25 mouse cellular contexts compared by ENCODE assay signal in the genomic region with DNA sequence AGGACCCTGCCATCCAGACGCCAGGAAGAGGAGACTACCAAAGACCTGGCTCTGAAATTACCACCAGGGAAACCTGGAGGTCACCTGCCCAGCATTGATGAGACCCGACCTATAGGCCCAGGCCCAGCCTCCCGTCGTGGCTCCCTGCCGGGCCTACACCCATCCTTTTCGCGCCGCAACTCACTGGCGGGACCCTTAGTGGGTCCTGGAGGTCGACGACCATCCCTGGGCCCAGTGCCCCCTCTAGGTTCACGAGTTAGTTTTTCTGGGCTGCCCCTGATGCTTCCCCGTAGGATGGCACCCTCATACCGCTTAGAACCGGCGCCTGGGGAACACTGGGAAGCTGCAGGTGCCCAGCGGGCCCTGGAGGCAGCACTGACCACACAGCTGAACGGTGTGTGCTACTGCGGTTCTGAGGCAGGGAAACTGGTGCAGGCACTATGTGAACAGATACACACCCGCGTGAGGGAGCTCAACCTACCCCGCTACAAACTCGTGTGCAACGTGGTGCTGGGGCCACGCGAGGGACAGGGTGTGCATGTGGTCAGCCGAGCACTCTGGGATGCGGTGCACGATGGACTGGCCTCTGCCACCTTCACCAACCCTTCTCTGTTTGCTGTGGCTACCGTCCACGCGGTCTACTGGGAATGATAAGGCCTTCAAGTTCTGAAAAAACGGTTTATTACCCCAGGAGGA. TPM values are rescaled to one million over a fixed set of nuclear protein-coding genes. Genes with fewer than 3 reads are reported as not detected.
DNase-seq lines count a peak whose midpoint lies in the region; ATAC-seq and TF ChIP-seq lines count a peak whose summit lies in the region.
"Had no signal": no experiment of that assay in that cellular context is flagged by ENCODE, and none has a peak within 500 bp of the region (broad histone marks: within the 10 kb centered on the region; RNA-seq: fewer than 3 reads in every experiment).

No protein-coding gene starts in this region.

- no peak overlapping the region for H3K4me2 ChIP-seq in forebrain, embryonic 12.5 days
- H3K4me2 ChIP-seq: embryonic facial prominence, embryonic 12.5 days; forebrain, embryonic 13.5 days; heart, embryonic 12.5 days had no signal

- in situ Hi-C loops in ES-E14 (cut with MboI; ENCODE audit: low sequenced_read_pairs in 2 of 2, unreplicated experiment in 2 of 2) = loop anchor here in 1 of 2 experiments (25.0 kb wide), 1 partner anchor 316 kb away; a partner anchor contains a TSS

- H3K4me1 ChIP-seq in megakaryocyte, embryonic 14.5 days = peaks cover 96% of the 10 kb centered on the region
- H3K4me1 ChIP-seq in ES-E14 (ENCODE audit: control insufficient read depth in 2 of 2, insufficient read depth in 2 of 2, low read length in 2 of 2, poor library complexity in 1 of 2) = peaks cover 9 to 58% of the 10 kb centered on the region in 2 experiments; a peak in 3 of 4 replicates
- peaks cover 54% of the 10 kb centered on the region for H3K4me1 ChIP-seq in forebrain, embryonic 12.5 days

- DNase-seq in heart, adult 11 months = peak; percentile 94
- DNase-seq in heart, adult 8-10 months (ENCODE audit: low spot score) = no peak
- DNase-seq in ES-E14 (ENCODE audit: low read depth, low spot score) (no peak), MN1 (ENCODE audit: low spot score) (no peak)
- DNase-seq: adrenal gland, postnatal 14 days; cerebellum, adult 11-12 months; cerebellum, adult 9-10 months; cerebellum, postnatal 25 days; forebrain, postnatal 0 days; gastrocnemius, postnatal 36 days; heart, adult 2 months had no signal

- ATAC-seq in megakaryocyte, adult 5-6 weeks (ENCODE audit: poor library complexity, severe bottlenecking) = no peak
- ATAC-seq in forebrain, embryonic 12.5 days (ENCODE audit: low FRiP score) = no peak
- ATAC-seq: activated CD4-positive, CD25-positive, alpha-beta regulatory T cell, adult 4 months; forebrain, embryonic 13.5 days; forebrain, postnatal 0 days; intestine, embryonic 16.5 days; Patski had no signal

- H3K36me3 ChIP-seq in megakaryocyte, embryonic 14.5 days (replicated peaks; ENCODE audit: low read length) = peaks cover 63% of the 10 kb centered on the region
- H3K36me3 ChIP-seq in ES-E14 (ENCODE audit: control insufficient read depth, insufficient read depth, low read length, poor library complexity, severe bottlenecking) = peaks cover 38% of the 10 kb centered on the region
- H3K36me3 ChIP-seq in forebrain, embryonic 12.5 days (replicated peaks) = peaks cover 22% of the 10 kb centered on the region

- H3K27ac ChIP-seq in ES-E14 (ENCODE audit: insufficient read depth, low read depth, low read length, poor library complexity, severe bottlenecking) = no peak overlapping the region
- no peak overlapping the region for H3K27ac ChIP-seq in forebrain, embryonic 12.5 days
- H3K27ac ChIP-seq: embryonic facial prominence, embryonic 12.5 days; forebrain, embryonic 13.5 days had no signal

- WGBS in forebrain, embryonic 12.5 days = 92% methylated on average over 33 of the region's 33 CpGs

- H3K9me3 ChIP-seq in megakaryocyte, embryonic 14.5 days = no peaks in the 10 kb centered on the region
- H3K9me3 ChIP-seq in ES-E14 (ENCODE audit: control insufficient read depth, insufficient read depth, low read depth, low read length) = no peaks in the 10 kb centered on the region
- no peaks in the 10 kb centered on the region for H3K9me3 ChIP-seq in forebrain, embryonic 12.5 days
- H3K9me3 ChIP-seq: embryonic facial prominence, embryonic 12.5 days; forebrain, embryonic 13.5 days; heart, embryonic 12.5 days had no signal

- no peaks in the 10 kb centered on the region for H3K27me3 ChIP-seq in megakaryocyte, embryonic 14.5 days (replicated peaks)
- H3K27me3 ChIP-seq in forebrain, embryonic 12.5 days = peaks cover 22% of the 10 kb centered on the region
- H3K27me3 ChIP-seq: CH12.LX, Patski had no signal

- peak overlapping the region; percentile 31 for H3K4me3 ChIP-seq in megakaryocyte, embryonic 14.5 days (replicated peaks)
- H3K4me3 ChIP-seq in ES-E14 (ENCODE audit: insufficient read depth in 1 of 2, low read depth in 1 of 2, low read length in 2 of 2, poor library complexity in 1 of 2, severe bottlenecking in 1 of 2) = peak overlapping the region; percentile 18 to 21; a peak in 2 of 4 replicates
- H3K4me3 ChIP-seq in forebrain, embryonic 12.5 days (replicated peaks) = no peak overlapping the region
- H3K4me3 ChIP-seq: embryonic facial prominence, embryonic 12.5 days; forebrain, embryonic 13.5 days; heart, adult 2 months; heart, embryonic 12.5 days had no signal

- H3K9ac ChIP-seq in ES-E14 (ENCODE audit: insufficient read depth, low read depth, low read length, poor library complexity, severe bottlenecking) = peak overlapping the region; percentile 2
- no peak overlapping the region for H3K9ac ChIP-seq in forebrain, embryonic 12.5 days
- H3K9ac ChIP-seq: embryonic facial prominence, embryonic 12.5 days; forebrain, embryonic 13.5 days; forebrain, postnatal 0 days; heart, embryonic 12.5 days had no signal

TF ChIP-seq in ES-E14, 5 proteins besides CTCF, POLR2A, EP300 and RAD21:
- no peak for TF ChIP-seq MAFK (IDR thresholded peaks at IDR 0.05; ENCODE audit: insufficient read depth, low read depth, low read length)
- no peak for TF ChIP-seq ZC3H11A (IDR thresholded peaks at IDR 0.05; ENCODE audit: borderline replicate concordance, low read depth, low read length)
- no peak for TF ChIP-seq HCFC1 (IDR thresholded peaks at IDR 0.05; ENCODE audit: borderline replicate concordance, insufficient read depth, low read length)
- TF ChIP-seq ZNF384 (IDR thresholded peaks at IDR 0.05; ENCODE audit: low read depth, low read length) = no peak
- TF ChIP-seq CHD2 (IDR thresholded peaks at IDR 0.05; ENCODE audit: low read depth, low read length) = no peak
TF ChIP-seq in ES-E14: peak in this region for 0.

RNA-seq across cellular contexts. Expression of a gene that starts 1.5 kb away (rescaled TPM):
- total RNA-seq in heart, adult 8-10 months (2022) = under 1 TPM in 1 of 4 experiments, not detected in 3; 0.40 TPM
- polyA plus RNA-seq in megakaryocyte, embryonic 14.5 days (2012; ENCODE audit: insufficient read depth, low replicate concordance) = 12.1 TPM in 1 of 2 replicates, not detected in the other
- total RNA-seq in megakaryocyte, adult 5-6 weeks (2015) = 2.1 TPM in 1 of 2 replicates, not detected in the other
- total RNA-seq in megakaryocyte, adult 5-6 weeks (2017) = 0.53 and 2.8 TPM in 2 replicates
- total RNA-seq in ES-E14 (2012; rRNA removed) = 0.49 and 1.2 TPM in 2 replicates
- not detected in 2 replicates for polyA plus RNA-seq in forebrain, embryonic 12.5 days (2016; fragmentation: Nextera tagmentation; extraction: Ambion mirVana)
- total RNA-seq: adrenal gland, adult 18-20 months; adrenal gland, postnatal 14 days; gastrocnemius, adult 8-10 months; gastrocnemius, postnatal 36 days; heart, adult 2 months; heart, postnatal 25 days had no signal
- polyA plus RNA-seq: embryonic facial prominence, embryonic 12.5 days; forebrain, embryonic 13.5 days; heart, embryonic 12.5 days; intestine, embryonic 16.5 days had no signal

RNA-seq across cellular contexts. Expression of a gene that starts 2.6 kb away (rescaled TPM):
- 1 to 10 TPM; 1.8 to 3.5 (median 2.4) TPM for total RNA-seq in heart, adult 8-10 months (2022)
- 12.4 and 46.5 TPM in 2 replicates for polyA plus RNA-seq in megakaryocyte, embryonic 14.5 days (2012; ENCODE audit: insufficient read depth, low replicate concordance)
- 5.3 and 5.9 TPM in 2 replicates for total RNA-seq in megakaryocyte, adult 5-6 weeks (2015)
- total RNA-seq in megakaryocyte, adult 5-6 weeks (2017) = 10.4 and 11.1 TPM in 2 replicates
- 51.2 and 87.1 TPM in 2 replicates for total RNA-seq in ES-E14 (2012; rRNA removed)
- polyA plus RNA-seq in forebrain, embryonic 12.5 days (2016; fragmentation: Nextera tagmentation; extraction: Ambion mirVana) = 3.2 and 5.2 TPM in 2 replicates

RNA-seq across cellular contexts. Expression of a gene that starts 5.6 kb away (rescaled TPM):
- total RNA-seq in heart, adult 8-10 months (2022) = 1 to 10 TPM; 1.2 to 1.8 (median 1.6) TPM
- 13.2 and 16.0 TPM in 2 replicates for polyA plus RNA-seq in megakaryocyte, embryonic 14.5 days (2012; ENCODE audit: insufficient read depth, low replicate concordance)
- total RNA-seq in megakaryocyte, adult 5-6 weeks (2015) = 4.9 and 6.2 TPM in 2 replicates
- total RNA-seq in megakaryocyte, adult 5-6 weeks (2017) = 3.0 and 4.2 TPM in 2 replicates
- total RNA-seq in ES-E14 (2012; rRNA removed) = 26.7 and 28.3 TPM in 2 replicates
- polyA plus RNA-seq in forebrain, embryonic 12.5 days (2016; fragmentation: Nextera tagmentation; extraction: Ambion mirVana) = 17.7 and 23.1 TPM in 2 replicates

RNA-seq across cellular contexts. Expression of a gene that starts 27.9 kb away (rescaled TPM):
- total RNA-seq in heart, adult 8-10 months (2022) = 100 to 1,000 TPM; 504 to 617 (median 566) TPM
- polyA plus RNA-seq in megakaryocyte, embryonic 14.5 days (2012; ENCODE audit: insufficient read depth, low replicate concordance) = 358 and 2,282 TPM in 2 replicates
- total RNA-seq in megakaryocyte, adult 5-6 weeks (2015) = 2,618 and 2,625 TPM in 2 replicates
- total RNA-seq in megakaryocyte, adult 5-6 weeks (2017) = 984 and 1,065 TPM in 2 replicates
- total RNA-seq in ES-E14 (2012; rRNA removed) = 3,133 and 3,400 TPM in 2 replicates
- 668 and 669 TPM in 2 replicates for polyA plus RNA-seq in forebrain, embryonic 12.5 days (2016; fragmentation: Nextera tagmentation; extraction: Ambion mirVana)

RNA-seq across cellular contexts. Expression of a gene that starts 32.3 kb away (rescaled TPM):
- total RNA-seq in heart, adult 8-10 months (2022) = 1 to 10 TPM in 1 of 4 experiments, under 1 TPM in 3; 0.44 to 1.0 (median 0.58) TPM
- 11.8 TPM in 1 of 2 replicates, not detected in the other for polyA plus RNA-seq in megakaryocyte, embryonic 14.5 days (2012; ENCODE audit: insufficient read depth, low replicate concordance)
- total RNA-seq in megakaryocyte, adult 5-6 weeks (2015) = 0.13 and 0.34 TPM in 2 replicates
- total RNA-seq in megakaryocyte, adult 5-6 weeks (2017) = 0.08 and 0.11 TPM in 2 replicates
- 28.2 and 80.0 TPM in 2 replicates for total RNA-seq in ES-E14 (2012; rRNA removed)
- polyA plus RNA-seq in forebrain, embryonic 12.5 days (2016; fragmentation: Nextera tagmentation; extraction: Ambion mirVana) = 5.9 and 6.7 TPM in 2 replicates
- total RNA-seq: MEL had no signal
- polyA plus RNA-seq: activated CD4-positive, CD25-positive, alpha-beta regulatory T cell, adult 4 months had no signal
